Comparison of ENCODE assay signal across 14 mouse cellular contexts in genomic region chr14:63067708-63068107, GRCm38 (mm10). TPM values are rescaled to one million over a fixed set of nuclear protein-coding genes. Genes with fewer than 3 reads are reported as not detected.
DNase-seq lines count a peak whose midpoint lies in the region; ATAC-seq and TF ChIP-seq lines count a peak whose summit lies in the region.
"Had no signal": no experiment of that assay in that cellular context is flagged by ENCODE, and none has a peak within 500 bp of the region (broad histone marks: within the 10 kb centered on the region; RNA-seq: fewer than 3 reads in every experiment).

No protein-coding gene starts in this region.

- no peak overlapping the region for H3K4me3 ChIP-seq in midbrain, embryonic 10.5 days
- H3K4me3 ChIP-seq in midbrain, embryonic 16.5 days (ENCODE audit: low read depth, low read length) = no peak overlapping the region
- peak overlapping the region; percentile 22 for H3K4me3 ChIP-seq in heart, embryonic 13.5 days
- no peak overlapping the region for H3K4me3 ChIP-seq in liver, adult 2 months (ENCODE audit: insufficient read depth, low read depth, low read length)
- H3K4me3 ChIP-seq: hindbrain, embryonic 12.5 days; neural tube, embryonic 13.5 days had no signal

- no peak for DNase-seq in midbrain, embryonic 10.5 days (ENCODE audit: low spot score)
- DNase-seq in liver, adult 2 months (ENCODE audit: extremely low read depth, low read depth, low spot score) = peak; percentile 15
- peak; percentile 55 for DNase-seq in testis, postnatal 10 days (ENCODE audit: low spot score)
- DNase-seq in neural tube, embryonic 10.5 days (ENCODE audit: extremely low spot score, low spot score) = no peak
- DNase-seq: cerebellum, postnatal 36 days; kidney, postnatal 14 days had no signal

- no peaks in the 10 kb centered on the region for H3K9me3 ChIP-seq in midbrain, embryonic 10.5 days (replicated peaks)
- H3K9me3 ChIP-seq in midbrain, embryonic 16.5 days (replicated peaks; ENCODE audit: control insufficient read depth, low read length, poor library complexity, severe bottlenecking) = no peaks in the 10 kb centered on the region
- no peaks in the 10 kb centered on the region for H3K9me3 ChIP-seq in heart, embryonic 13.5 days
- H3K9me3 ChIP-seq: hindbrain, embryonic 12.5 days; neural tube, embryonic 13.5 days had no signal

- no peaks in the 10 kb centered on the region for H3K36me3 ChIP-seq in midbrain, embryonic 10.5 days
- no peaks in the 10 kb centered on the region for H3K36me3 ChIP-seq in midbrain, embryonic 16.5 days (ENCODE audit: control insufficient read depth, insufficient read depth, low read length)
- no peaks in the 10 kb centered on the region for H3K36me3 ChIP-seq in heart, embryonic 13.5 days
- H3K36me3 ChIP-seq in liver, adult 2 months (ENCODE audit: control insufficient read depth, insufficient read depth, low read length) = no peaks in the 10 kb centered on the region
- H3K36me3 ChIP-seq: hindbrain, embryonic 12.5 days; neural tube, embryonic 13.5 days had no signal

- no peak for TF ChIP-seq POLR2A in liver, adult 2 months (IDR thresholded peaks at IDR 0.05; ENCODE audit: extremely low read depth, insufficient read depth, low read length)

- no peak for ATAC-seq in midbrain, embryonic 16.5 days
- peak; percentile 84 for ATAC-seq in heart, embryonic 13.5 days (ENCODE audit: extremely low read depth, insufficient number of reproducible peaks, low FRiP score, low TSS enrichment)
- ATAC-seq in erythroid progenitor cell, adult 5-6 weeks (replicated peaks; ENCODE audit: low FRiP score, poor library complexity, severe bottlenecking) = no peak

- no peaks in the 10 kb centered on the region for H3K79me2 ChIP-seq in liver, adult 2 months (ENCODE audit: control insufficient read depth, insufficient read depth, low read length)

- TF ChIP-seq CTCF in liver, adult 2 months (IDR thresholded peaks at IDR 0.05; ENCODE audit: low read depth, low read length) = no peak

- WGBS in midbrain, embryonic 10.5 days = 81% methylated on average over 15 of the region's 15 CpGs
- WGBS in midbrain, embryonic 16.5 days = 79% methylated on average over 14 of the region's 15 CpGs
- under 1% methylated on average over 15 of the region's 15 CpGs for WGBS in heart, embryonic 13.5 days
- WGBS in liver, adult 2 months = 49% methylated on average over 15 of the region's 15 CpGs

- H3K4me1 ChIP-seq in midbrain, embryonic 10.5 days = 0 out of 2 replicates have a peak, but pooled peaks cover 5% of the 10 kb centered on the region
- H3K4me1 ChIP-seq in midbrain, embryonic 16.5 days (ENCODE audit: control insufficient read depth, insufficient read depth, low read length) = no peaks in the 10 kb centered on the region
- H3K4me1 ChIP-seq in heart, embryonic 13.5 days = peaks cover 75% of the 10 kb centered on the region
- no peaks in the 10 kb centered on the region for H3K4me1 ChIP-seq in liver, adult 2 months (ENCODE audit: control insufficient read depth, insufficient read depth, low read length)
- H3K4me1 ChIP-seq: hindbrain, embryonic 12.5 days; neural tube, embryonic 13.5 days had no signal

- H3K4me2 ChIP-seq in midbrain, embryonic 16.5 days (ENCODE audit: low read length) = no peak overlapping the region
- peak overlapping the region; percentile 62 for H3K4me2 ChIP-seq in heart, embryonic 13.5 days

- H3K27me3 ChIP-seq in midbrain, embryonic 10.5 days (ENCODE audit: low read depth, poor library complexity, severe bottlenecking) = 0 out of 2 replicates have a peak, but pooled peaks cover 4% of the 10 kb centered on the region
- no peaks in the 10 kb centered on the region for H3K27me3 ChIP-seq in midbrain, embryonic 16.5 days (ENCODE audit: control insufficient read depth, insufficient read depth, low read depth, low read length)
- no peaks in the 10 kb centered on the region for H3K27me3 ChIP-seq in heart, embryonic 13.5 days (replicated peaks)
- H3K27me3 ChIP-seq in liver, adult 2 months (ENCODE audit: control insufficient read depth, insufficient read depth, low read length) = no peaks in the 10 kb centered on the region

- peak overlapping the region; percentile 38; the same call in 1 of the 2 replicates for H3K27ac ChIP-seq in midbrain, embryonic 10.5 days (replicated peaks)
- no peak overlapping the region for H3K27ac ChIP-seq in midbrain, embryonic 16.5 days (ENCODE audit: low read length)
- H3K27ac ChIP-seq in heart, embryonic 13.5 days (replicated peaks) = peak overlapping the region; percentile 95
- 0 out of 2 replicates have a peak overlapping the region, but pooled peaks have one; percentile 53 for H3K27ac ChIP-seq in liver, adult 2 months (replicated peaks; ENCODE audit: insufficient read depth, low read depth, low read length)
- H3K27ac ChIP-seq: hindbrain, embryonic 12.5 days; neural tube, embryonic 13.5 days had no signal

- H3K9ac ChIP-seq in midbrain, embryonic 16.5 days (ENCODE audit: low read depth, low read length) = no peak overlapping the region
- H3K9ac ChIP-seq in heart, embryonic 13.5 days = peak overlapping the region; percentile 70
- no peak overlapping the region for H3K9ac ChIP-seq in liver, adult 2 months (ENCODE audit: low read depth, low read length)
- H3K9ac ChIP-seq: hindbrain, embryonic 12.5 days; neural tube, embryonic 13.5 days had no signal

RNA-seq across cellular contexts. Expression of gene Defb30, which starts 17.9 kb away (rescaled TPM):
- not detected in 2 replicates for polyA plus RNA-seq in midbrain, embryonic 10.5 days (2016; fragmentation: Nextera tagmentation; extraction: Ambion mirVana)
- polyA plus RNA-seq in midbrain, embryonic 16.5 days (2015; fragmentation: Nextera tagmentation; extraction: Ambion mirVana) = not detected in 2 replicates
- not detected in 2 replicates for polyA plus RNA-seq in heart, embryonic 13.5 days (2015; fragmentation: Nextera tagmentation; extraction: Ambion mirVana)
- not detected in 2 replicates for total RNA-seq in liver, adult 2 months (2014; rRNA removed)
- not detected in 2 replicates for polyA plus RNA-seq in liver, adult 2 months (2012; rRNA removed)
- not detected in 2 replicates for total RNA-seq in erythroid progenitor cell, adult 5-6 weeks (2015; ENCODE audit: low replicate concordance)
- total RNA-seq in erythroid progenitor cell, adult 5-6 weeks (2017; ENCODE audit: low replicate concordance) = not detected in 2 replicates
- total RNA-seq: left cerebral cortex, postnatal 14 days had no signal
- polyA plus RNA-seq: forebrain, embryonic 14.5 days; hindbrain, embryonic 12.5 days; neural tube, embryonic 13.5 days; thymus, postnatal 0 days had no signal

RNA-seq across cellular contexts. Expression of gene Defb42, which starts 20.9 kb away (rescaled TPM):
- polyA plus RNA-seq in midbrain, embryonic 10.5 days (2016; fragmentation: Nextera tagmentation; extraction: Ambion mirVana) = not detected in 2 replicates
- not detected in 2 replicates for polyA plus RNA-seq in midbrain, embryonic 16.5 days (2015; fragmentation: Nextera tagmentation; extraction: Ambion mirVana)
- 2.3 and 3.1 TPM in 2 replicates for polyA plus RNA-seq in heart, embryonic 13.5 days (2015; fragmentation: Nextera tagmentation; extraction: Ambion mirVana)
- not detected in 2 replicates for total RNA-seq in liver, adult 2 months (2014; rRNA removed)
- polyA plus RNA-seq in liver, adult 2 months (2012; rRNA removed) = not detected in 2 replicates
- not detected in 2 replicates for total RNA-seq in erythroid progenitor cell, adult 5-6 weeks (2015; ENCODE audit: low replicate concordance)
- not detected in 2 replicates for total RNA-seq in erythroid progenitor cell, adult 5-6 weeks (2017; ENCODE audit: low replicate concordance)
- total RNA-seq: left cerebral cortex, postnatal 14 days had no signal
- polyA plus RNA-seq: hindbrain, embryonic 12.5 days; neural tube, embryonic 13.5 days had no signal

RNA-seq across cellular contexts. Expression of gene Defb43, which starts 56.1 kb away (rescaled TPM):
- not detected in 2 replicates for polyA plus RNA-seq in midbrain, embryonic 10.5 days (2016; fragmentation: Nextera tagmentation; extraction: Ambion mirVana)
- polyA plus RNA-seq in midbrain, embryonic 16.5 days (2015; fragmentation: Nextera tagmentation; extraction: Ambion mirVana) = not detected in 2 replicates
- not detected in 2 replicates for polyA plus RNA-seq in heart, embryonic 13.5 days (2015; fragmentation: Nextera tagmentation; extraction: Ambion mirVana)
- not detected in 2 replicates for total RNA-seq in liver, adult 2 months (2014; rRNA removed)
- polyA plus RNA-seq in liver, adult 2 months (2012; rRNA removed) = not detected in 2 replicates
- total RNA-seq in erythroid progenitor cell, adult 5-6 weeks (2015; ENCODE audit: low replicate concordance) = not detected in 2 replicates
- not detected in 2 replicates for total RNA-seq in erythroid progenitor cell, adult 5-6 weeks (2017; ENCODE audit: low replicate concordance)
- total RNA-seq: left cerebral cortex, postnatal 14 days had no signal
- polyA plus RNA-seq: forebrain, embryonic 14.5 days; hindbrain, embryonic 12.5 days; neural tube, embryonic 13.5 days; thymus, postnatal 0 days had no signal

Comparison
In these comparisons a context has a peak if more than half of its experiments do, and no peak if none do; other contexts are left out.
1. DNase-seq: peak in liver, adult 2 months (single experiment) and testis, postnatal 10 days (single experiment); none in midbrain, embryonic 10.5 days (single experiment) and neural tube, embryonic 10.5 days (single experiment).